Mouse (Mus musculus) lung, embryonic 16.5 days (tissue): Measurements from ENCODE around the gene Ext2. TPM values are rescaled to one million over a fixed set of nuclear protein-coding genes. Genes with fewer than 3 reads are reported as not detected.
A peak's percentile ranks its signal among the peaks of the same experiment; 100 is the strongest.

Experiments
- ATAC-seq: fragments of 200-750 bp; cut with Nextera tagmentation; 2 replicates; pipeline ENCODE4 v1.8.0; 2017; ENCODE audit warnings: low read depth, mild to moderate bottlenecking, moderate library complexity
- H3K27ac ChIP-seq: fragments of 300-500 bp; sonication (generic); 2 replicates; pipeline ENCODE4 v1.5.1; 2014; ENCODE audit warnings: mild to moderate bottlenecking, control low read depth, low read length
- H3K27me3 ChIP-seq: fragments of 300-500 bp; sonication (generic); 2 replicates; pipeline ENCODE4 v1.6.1; 2014; ENCODE audit warnings: low read depth, low read length, mixed read lengths; ENCODE audit not compliant: control insufficient read depth, insufficient read depth
- H3K36me3 ChIP-seq: fragments of 300-500 bp; sonication (generic); 2 replicates; pipeline ENCODE4 v1.6.1; 2014; ENCODE audit warnings: low read length; ENCODE audit not compliant: control insufficient read depth, insufficient read depth
- H3K4me1 ChIP-seq: fragments of 300-500 bp; sonication (generic); replicated peaks from 2 replicates; pipeline ENCODE4 v1.6.1; 2014; ENCODE audit warnings: low read length, mixed read lengths; ENCODE audit not compliant: control insufficient read depth, insufficient read depth
- H3K4me2 ChIP-seq: fragments of 300-500 bp; sonication (generic); 2 replicates; pipeline ENCODE4 v1.6.1; 2014; ENCODE audit warnings: low read depth, low read length, control low read depth
- H3K4me3 ChIP-seq: fragments of 300-500 bp; sonication (generic); 2 replicates; pipeline ENCODE4 v1.5.1; 2014; ENCODE audit warnings: mild to moderate bottlenecking, low read length, control low read depth
- H3K9ac ChIP-seq: fragments of 300-500 bp; sonication (generic); 2 replicates; pipeline ENCODE4 v1.6.1; 2014; ENCODE audit warnings: low read length, control low read depth
- H3K9me3 ChIP-seq: fragments of 300-500 bp; sonication (generic); 2 replicates; pipeline ENCODE4 v1.6.1; 2016; ENCODE audit warnings: low read length; ENCODE audit not compliant: control insufficient read depth
- WGBS: fragments of 180-500 bp; shearing (Covaris S2); extraction: QIAGEN DNeasy Blood & Tissue Kit; methylation state at CpG from one replicate; pipeline ENCODE4 v1.1.7; 2014; 5-methylcytosine and 5-hydroxymethylcytosine counted together
- polyA plus RNA-seq: library from polyadenylated mRNA; unstranded; fragments of >200 nt; fragmentation: Nextera tagmentation; extraction: Ambion mirVana; gene quantifications from 2 replicates; pipeline ENCODE4 v1.2.1, GENCODE M21; 2015

Gene Ext2
- polyA plus RNA-seq, 1 experiment from 2014 or later, result 128 TPM

- Histone ChIP-seq H3K27ac (no peak overlapping the region), H3K4me1 (no peaks in the 10 kb centered on the region), H3K27me3 (no peaks in the 10 kb centered on the region), H3K4me3 (no peak overlapping the region), H3K36me3 (peaks cover 14% of the 10 kb centered on the region), H3K4me2 (no peak overlapping the region), H3K9me3 (no peaks in the 10 kb centered on the region), H3K9ac (no peak overlapping the region)
- 33% methylated on average over 4 of the region's 4 CpGs for WGBS
- no peak; the same call in 1 of the 2 replicates for ATAC-seq
These were observed 10.6 kb downstream of the Ext2 start for GRCm38 (mm10) chr2:93811812-93812211.

- H3K27ac ChIP-seq, result no peak overlapping the region
- peak; percentile 63; the same call in 1 of the 2 replicates for ATAC-seq
- 8% methylated on average over 2 of the region's 2 CpGs for WGBS
- H3K36me3 ChIP-seq, result peaks cover 14% of the 10 kb centered on the region
- no peak overlapping the region for H3K9ac ChIP-seq
- H3K27me3 ChIP-seq, result no peaks in the 10 kb centered on the region
- H3K9me3 ChIP-seq, result no peaks in the 10 kb centered on the region
- no peak overlapping the region for H3K4me2 ChIP-seq
- no peaks in the 10 kb centered on the region for H3K4me1 ChIP-seq
- no peak overlapping the region for H3K4me3 ChIP-seq
These were observed 12.4 kb downstream of the Ext2 start for GRCm38 (mm10) chr2:93809931-93810330.

GRCm38 (mm10) chr2:93808071-93808470 lies 14.3 kb downstream of the Ext2 start:
- H3K9ac ChIP-seq, result no peak overlapping the region
- no peak for ATAC-seq
- WGBS, result 76% methylated on average over 5 of the region's 5 CpGs
- H3K4me1 ChIP-seq, result no peaks in the 10 kb centered on the region
- no peak overlapping the region for H3K4me2 ChIP-seq
- no peak overlapping the region for H3K27ac ChIP-seq
- no peaks in the 10 kb centered on the region for H3K27me3 ChIP-seq
- no peaks in the 10 kb centered on the region for H3K9me3 ChIP-seq
- peaks cover 14% of the 10 kb centered on the region for H3K36me3 ChIP-seq
- no peak overlapping the region for H3K4me3 ChIP-seq

- Histone ChIP-seq H3K4me1 (no peaks in the 10 kb centered on the region), H3K4me3 (no peak overlapping the region), H3K27me3 (no peaks in the 10 kb centered on the region), H3K9ac (no peak overlapping the region), H3K36me3 (peaks cover 11% of the 10 kb centered on the region; the same call in 1 of the 2 replicates), H3K9me3 (no peaks in the 10 kb centered on the region), H3K4me2 (no peak overlapping the region), H3K27ac (no peak overlapping the region)
- ATAC-seq, result no peak
- 75% methylated on average over 8 of the region's 8 CpGs for WGBS
These were observed 14.9 kb downstream of the Ext2 start for GRCm38 (mm10) chr2:93807440-93807839.

GRCm38 (mm10) chr2:93806487-93807201 lies 15.7 kb downstream of the Ext2 start:
- H3K4me1 ChIP-seq, result no peaks in the 10 kb centered on the region
- no peak overlapping the region for H3K9ac ChIP-seq
- H3K36me3 ChIP-seq, result peaks cover 10% of the 10 kb centered on the region; the same call in 1 of the 2 replicates
- no peaks in the 10 kb centered on the region for H3K9me3 ChIP-seq
- no peak overlapping the region for H3K4me2 ChIP-seq
- ATAC-seq, result no peak
- H3K27ac ChIP-seq, result no peak overlapping the region
- 90% methylated on average over 6 of the region's 6 CpGs for whole genome bisulfite sequencing
- no peaks in the 10 kb centered on the region for H3K27me3 ChIP-seq
- no peak overlapping the region for H3K4me3 ChIP-seq

- WGBS, result 57% methylated on average over 4 of the region's 4 CpGs
- Histone ChIP-seq H3K36me3 (peaks cover 9% of the 10 kb centered on the region; the same call in 1 of the 2 replicates), H3K9ac (no peak overlapping the region), H3K4me2 (no peak overlapping the region), H3K9me3 (no peaks in the 10 kb centered on the region), H3K4me3 (no peak overlapping the region), H3K27me3 (no peaks in the 10 kb centered on the region), H3K27ac (no peak overlapping the region), H3K4me1 (no peaks in the 10 kb centered on the region)
- no peak for ATAC-seq
These were observed 16.8 kb downstream of the Ext2 start for GRCm38 (mm10) chr2:93805523-93805922.

GRCm38 (mm10) chr2:93805066-93805465 lies 17.3 kb downstream of the Ext2 start:
- Histone ChIP-seq H3K27ac (no peak overlapping the region), H3K4me1 (no peaks in the 10 kb centered on the region), H3K36me3 (peaks cover 9% of the 10 kb centered on the region; the same call in 1 of the 2 replicates), H3K9ac (no peak overlapping the region), H3K27me3 (no peaks in the 10 kb centered on the region), H3K9me3 (no peaks in the 10 kb centered on the region), H3K4me3 (no peak overlapping the region), H3K4me2 (no peak overlapping the region)
- ATAC-seq, result no peak
- WGBS, result 80% methylated on average over 5 of the region's 5 CpGs

GRCm38 (mm10) chr2:93802947-93803346 lies 19.4 kb downstream of the Ext2 start:
- H3K9me3 ChIP-seq, result no peaks in the 10 kb centered on the region
- no peaks in the 10 kb centered on the region for H3K27me3 ChIP-seq
- peaks cover 1% of the 10 kb centered on the region; the same call in 1 of the 2 replicates for H3K4me1 ChIP-seq
- H3K9ac ChIP-seq, result no peak overlapping the region
- peaks cover 5% of the 10 kb centered on the region; the same call in 1 of the 2 replicates for H3K36me3 ChIP-seq
- no peak overlapping the region for H3K27ac ChIP-seq
- 82% methylated on average over 2 of the region's 2 CpGs for WGBS
- no peak for ATAC-seq
- no peak overlapping the region for H3K4me3 ChIP-seq
- no peak overlapping the region for H3K4me2 ChIP-seq

- ATAC-seq, result no peak
- WGBS, result 84% methylated on average over 7 of the region's 7 CpGs
- peaks cover 4% of the 10 kb centered on the region for H3K36me3 ChIP-seq
- no peak overlapping the region for H3K4me3 ChIP-seq
- no peak overlapping the region for H3K27ac ChIP-seq
- H3K4me1 ChIP-seq, result peaks cover 13% of the 10 kb centered on the region
- no peak overlapping the region for H3K9ac ChIP-seq
- H3K9me3 ChIP-seq, result no peaks in the 10 kb centered on the region
- no peaks in the 10 kb centered on the region for H3K27me3 ChIP-seq
- H3K4me2 ChIP-seq, result no peak overlapping the region
These were observed 21.3 kb downstream of the Ext2 start for GRCm38 (mm10) chr2:93801097-93801496.
